Mouse (Mus musculus): ENCODE results near the gene Rpl3l. TPM values are rescaled to one million over a fixed set of nuclear protein-coding genes. Genes with fewer than 3 reads are reported as not detected.
A peak's percentile ranks its signal among the peaks of the same experiment; 100 is the strongest.

The Rpl3l gene
- polyA plus RNA-seq, 1 experiment from 2014 or later, result 0.10 TPM

DNA sequence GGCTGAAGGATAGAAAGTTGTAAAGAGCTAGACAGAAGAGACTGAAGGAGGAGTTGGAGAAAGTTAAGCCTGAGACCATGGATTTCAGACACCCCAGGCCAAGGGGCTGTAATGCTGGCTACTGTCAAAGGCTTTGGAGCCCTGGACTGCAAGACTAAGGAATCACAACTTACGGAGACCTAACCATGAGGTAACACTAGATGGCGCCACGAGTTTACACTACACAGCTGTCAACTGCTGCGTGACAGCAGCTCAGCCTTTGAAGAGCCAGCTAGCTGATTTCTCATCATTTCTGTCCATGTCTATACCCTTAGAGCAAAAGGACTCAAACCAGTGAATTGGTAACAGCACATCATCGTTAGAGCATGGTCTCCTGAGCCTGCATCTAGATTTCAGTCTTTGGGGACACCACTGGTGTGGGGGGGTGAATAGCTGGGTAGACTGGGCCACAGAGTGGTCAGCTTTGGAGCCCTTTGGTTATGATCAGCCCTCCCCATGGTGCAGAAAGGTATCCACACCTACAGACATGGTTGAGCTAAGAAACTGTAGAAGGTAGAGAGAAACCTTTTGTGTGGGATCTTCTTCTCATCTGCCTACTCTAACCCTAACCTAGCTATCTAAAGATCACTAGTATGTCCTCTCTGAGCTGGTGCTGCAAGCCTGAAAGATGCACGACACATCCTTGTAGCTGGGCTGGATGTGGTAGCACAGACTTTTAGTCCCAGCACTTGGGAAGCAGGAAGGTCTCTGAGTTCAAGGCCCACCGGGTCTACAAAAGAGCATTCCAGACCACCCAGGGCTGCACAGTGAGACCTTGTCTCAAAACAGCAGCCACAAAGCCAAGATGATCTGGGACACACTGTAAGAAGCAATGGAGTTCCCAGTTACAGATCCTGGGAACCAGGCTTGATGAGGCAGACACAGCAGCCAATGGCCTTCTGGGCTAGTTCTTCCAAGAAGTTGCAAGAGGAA is 18.2 kb downstream of the Rpl3l start:
- peak; percentile 88 for ATAC-seq (ENCODE audit: low FRiP score)
- WGBS, result 20% methylated on average over 7 of the region's 7 CpGs
- no peaks in the 10 kb centered on the region for H3K4me1 ChIP-seq
- H3K9ac ChIP-seq (replicated peaks), result 0 out of 2 replicates have a peak overlapping the region, but pooled peaks have one; percentile 14
- H3K9me3 ChIP-seq (replicated peaks), result no peaks in the 10 kb centered on the region
- H3K36me3 ChIP-seq, result peaks cover 7% of the 10 kb centered on the region; the same call in 1 of the 2 replicates
- H3K27me3 ChIP-seq (replicated peaks), result peaks cover 29% of the 10 kb centered on the region
- no peak overlapping the region for H3K4me2 ChIP-seq
- no peak overlapping the region for H3K27ac ChIP-seq (replicated peaks)
- no peak overlapping the region for H3K4me3 ChIP-seq (replicated peaks)

GRCm38 (mm10) chr17:24746986-24747385 is 19.4 kb downstream of the Rpl3l start:
- H3K4me2 ChIP-seq, result no peak overlapping the region
- H3K4me1 ChIP-seq, result no peaks in the 10 kb centered on the region
- H3K4me3 ChIP-seq (replicated peaks), result no peak overlapping the region
- H3K9ac ChIP-seq (replicated peaks), result no peak overlapping the region
- no peak overlapping the region for H3K27ac ChIP-seq (replicated peaks)
- no peak for ATAC-seq (ENCODE audit: low FRiP score)
- 43% methylated on average over 4 of the region's 4 CpGs for WGBS
- no peaks in the 10 kb centered on the region for H3K36me3 ChIP-seq
- no peaks in the 10 kb centered on the region for H3K9me3 ChIP-seq (replicated peaks)
- peaks cover 39% of the 10 kb centered on the region for H3K27me3 ChIP-seq (replicated peaks)

DNA sequence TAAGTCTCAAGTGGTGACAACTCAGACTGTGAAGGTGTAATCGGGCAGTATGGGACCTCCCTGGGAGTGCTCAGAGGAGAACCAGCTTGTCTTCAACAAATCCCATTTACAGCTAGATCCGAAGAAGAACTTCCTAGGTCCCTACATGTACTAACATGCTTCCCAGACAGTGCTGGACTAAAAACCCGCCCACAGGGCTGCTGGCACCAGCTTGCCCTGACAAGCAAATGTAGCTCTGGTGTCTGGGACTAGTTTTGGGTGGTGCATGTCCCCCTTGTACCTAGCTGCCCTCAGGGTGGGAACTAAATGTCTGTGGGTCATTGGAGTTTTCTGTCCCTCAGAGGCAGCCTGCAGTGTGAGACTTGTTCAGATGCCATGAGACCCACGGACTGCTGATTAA is 23.9 kb downstream of the Rpl3l start:
- Histone ChIP-seq H3K27me3 (replicated peaks) (peaks cover 81% of the 10 kb centered on the region), H3K27ac (replicated peaks) (no peak overlapping the region), H3K4me2 (no peak overlapping the region), H3K4me1 (peaks cover 14% of the 10 kb centered on the region), H3K4me3 (replicated peaks) (no peak overlapping the region), H3K9me3 (replicated peaks) (no peaks in the 10 kb centered on the region), H3K9ac (replicated peaks) (no peak overlapping the region), H3K36me3 (no peaks in the 10 kb centered on the region)
- 25% methylated on average over 4 of the region's 4 CpGs for WGBS
- ATAC-seq (ENCODE audit: low FRiP score), result no peak

DNA sequence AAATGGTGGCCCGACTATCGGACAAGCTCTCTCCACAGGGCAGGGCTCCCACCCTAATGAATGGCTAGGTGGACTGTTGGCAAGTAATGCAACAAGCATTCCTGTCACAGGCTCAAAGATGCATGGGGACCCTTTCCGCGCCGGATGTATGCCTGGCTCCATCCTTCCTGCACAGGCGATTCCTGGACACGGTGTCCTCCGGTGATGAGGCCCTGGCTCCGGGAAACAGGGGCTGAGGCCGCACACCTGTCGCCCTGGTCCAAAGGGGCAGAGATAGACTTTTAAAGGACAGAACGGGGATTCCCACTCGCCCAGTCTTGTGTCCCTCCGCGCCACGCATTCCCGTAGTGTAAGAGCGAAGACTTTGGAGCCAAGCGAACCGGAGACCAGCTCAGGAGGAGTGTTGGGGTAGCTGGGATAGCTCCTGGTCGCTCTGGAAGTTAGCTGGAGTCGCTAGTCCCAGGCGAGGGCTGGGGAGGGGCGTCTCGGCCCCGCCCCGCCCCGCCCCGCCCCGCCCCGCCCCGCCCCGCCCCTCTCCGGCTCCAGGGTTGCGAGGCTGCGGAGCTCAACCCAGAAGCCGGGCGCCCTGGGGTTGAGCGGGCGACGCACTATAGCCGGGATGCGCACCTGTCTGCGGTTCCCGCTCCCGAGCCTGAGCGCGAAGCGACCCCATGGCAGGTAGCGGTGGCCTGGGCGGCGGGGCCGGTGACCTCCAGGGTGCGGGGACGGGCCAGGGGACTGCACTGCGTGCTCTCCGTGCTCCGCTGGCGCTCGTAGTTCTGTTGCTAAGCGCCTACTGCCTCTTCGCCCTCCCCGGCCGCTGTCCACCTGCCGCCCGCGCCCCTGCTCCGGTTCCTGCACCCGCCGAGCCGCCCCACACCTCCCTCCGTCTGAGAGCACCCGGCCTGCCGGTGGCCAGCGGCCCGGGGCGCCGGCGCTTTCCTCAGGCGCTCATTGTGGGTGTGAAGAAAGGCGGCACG is 25.1 kb downstream of the Rpl3l start, which contains the start of gene Hs3st6:
Gene Hs3st6 (plus strand): TSS at position 574 of the 980 bp plus-strand sequence.
- ATAC-seq (ENCODE audit: low FRiP score), result no peak
- Histone ChIP-seq H3K27me3 (replicated peaks) (peaks cover 78% of the 10 kb centered on the region), H3K9me3 (replicated peaks) (no peaks in the 10 kb centered on the region), H3K27ac (replicated peaks) (no peak within 1 kb of the TSS), H3K9ac (replicated peaks) (peak within 1 kb of the TSS; percentile 30; the same call in 1 of the 2 replicates), H3K36me3 (no peaks in the 10 kb centered on the region), H3K4me1 (peaks cover 14% of the 10 kb centered on the region), H3K4me2 (peak within 1 kb of the TSS; percentile 91), H3K4me3 (replicated peaks) (peak within 1 kb of the TSS; percentile 42)
- WGBS, result 1% methylated on average over 48 of the region's 82 CpGs

GRCm38 (mm10) chr17:24757394-24757793 is 29.8 kb downstream of the Rpl3l start:
- Histone ChIP-seq H3K27me3 (replicated peaks) (peaks cover 44% of the 10 kb centered on the region), H3K4me2 (no peak overlapping the region), H3K4me1 (peaks cover 10% of the 10 kb centered on the region), H3K9ac (replicated peaks) (no peak overlapping the region), H3K4me3 (replicated peaks) (no peak overlapping the region), H3K9me3 (replicated peaks) (0 out of 2 replicates have a peak, but pooled peaks cover 5% of the 10 kb centered on the region), H3K27ac (replicated peaks) (no peak overlapping the region), H3K36me3 (no peaks in the 10 kb centered on the region)
- ATAC-seq (ENCODE audit: low FRiP score), result no peak
- WGBS, result 87% methylated on average over 1 of the region's 1 CpGs

- peaks cover 10% of the 10 kb centered on the region for H3K27me3 ChIP-seq (replicated peaks)
- no peak for ATAC-seq (ENCODE audit: low FRiP score)
- no peak overlapping the region for H3K4me3 ChIP-seq (replicated peaks)
- no peak overlapping the region for H3K27ac ChIP-seq (replicated peaks)
- no peak overlapping the region for H3K9ac ChIP-seq (replicated peaks)
- H3K36me3 ChIP-seq, result no peaks in the 10 kb centered on the region
- no peaks in the 10 kb centered on the region for H3K4me1 ChIP-seq
- H3K9me3 ChIP-seq (replicated peaks), result 0 out of 2 replicates have a peak, but pooled peaks cover 5% of the 10 kb centered on the region
- H3K4me2 ChIP-seq, result no peak overlapping the region
- WGBS, result 45% methylated on average over 5 of the region's 5 CpGs
These were observed 33.5 kb downstream of the Rpl3l start for GRCm38 (mm10) chr17:24761121-24761520.

GRCm38 (mm10) chr17:24765016-24765905 is 37.6 kb downstream of the Rpl3l start:
- Histone ChIP-seq H3K9me3 (replicated peaks) (0 out of 2 replicates have a peak, but pooled peaks cover 5% of the 10 kb centered on the region), H3K4me3 (replicated peaks) (no peak overlapping the region), H3K36me3 (no peaks in the 10 kb centered on the region), H3K27me3 (replicated peaks) (peaks cover 3% of the 10 kb centered on the region; the same call in 1 of the 2 replicates), H3K4me2 (no peak overlapping the region), H3K9ac (replicated peaks) (no peak overlapping the region), H3K4me1 (no peaks in the 10 kb centered on the region), H3K27ac (replicated peaks) (no peak overlapping the region)
- WGBS, result 66% methylated on average over 21 of the region's 22 CpGs
- ATAC-seq (ENCODE audit: low FRiP score), result no peak

DNA sequence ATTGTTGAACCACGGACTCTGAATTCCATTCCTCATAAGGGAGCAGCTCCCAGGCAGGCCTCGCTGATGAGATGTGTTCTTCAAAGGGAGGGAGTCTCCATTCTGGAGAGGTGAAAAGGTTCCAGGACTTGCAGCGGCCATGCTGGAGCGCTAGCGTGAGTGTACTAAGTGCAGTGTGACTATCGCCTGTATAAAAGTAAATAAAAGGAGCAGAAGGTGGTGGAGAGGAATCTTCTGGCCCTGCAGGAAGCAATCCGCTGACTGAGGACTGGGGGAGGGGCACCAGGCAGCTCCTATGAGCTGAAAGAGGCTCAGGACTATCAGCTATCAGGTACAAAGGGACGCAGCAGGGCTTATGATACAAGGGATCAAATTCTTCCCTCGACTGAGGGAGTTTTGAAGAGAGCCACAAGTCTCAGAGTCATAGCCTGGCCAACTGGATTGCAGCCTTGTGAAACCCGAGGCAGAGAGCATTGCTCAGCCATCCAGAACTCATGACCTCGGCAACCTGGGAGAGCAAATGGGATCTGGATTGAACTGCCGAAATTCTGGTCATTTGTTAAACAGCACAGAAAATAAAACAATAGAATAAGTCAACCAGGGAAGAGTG is 38.8 kb downstream of the Rpl3l start:
- H3K9ac ChIP-seq (replicated peaks), result no peak overlapping the region
- H3K27ac ChIP-seq (replicated peaks), result no peak overlapping the region
- H3K36me3 ChIP-seq, result no peaks in the 10 kb centered on the region
- WGBS, result 34% methylated on average over 12 of the region's 12 CpGs
- peaks cover 3% of the 10 kb centered on the region; the same call in 1 of the 2 replicates for H3K27me3 ChIP-seq (replicated peaks)
- H3K4me3 ChIP-seq (replicated peaks), result no peak overlapping the region
- no peaks in the 10 kb centered on the region for H3K9me3 ChIP-seq (replicated peaks)
- H3K4me2 ChIP-seq, result no peak overlapping the region
- H3K4me1 ChIP-seq, result no peaks in the 10 kb centered on the region
- no peak for ATAC-seq (ENCODE audit: low FRiP score)

GRCm38 (mm10) chr17:24769146-24769545 is 41.5 kb downstream of the Rpl3l start:
- no peak overlapping the region for H3K9ac ChIP-seq (replicated peaks)
- no peak overlapping the region for H3K27ac ChIP-seq (replicated peaks)
- H3K4me1 ChIP-seq, result no peaks in the 10 kb centered on the region
- no peak overlapping the region for H3K4me3 ChIP-seq (replicated peaks)
- WGBS, result 40% methylated on average over 3 of the region's 3 CpGs
- H3K4me2 ChIP-seq, result no peak overlapping the region
- no peak for ATAC-seq (ENCODE audit: low FRiP score)
- peaks cover 8% of the 10 kb centered on the region; the same call in 1 of the 2 replicates for H3K27me3 ChIP-seq (replicated peaks)
- H3K36me3 ChIP-seq, result no peaks in the 10 kb centered on the region
- H3K9me3 ChIP-seq (replicated peaks), result no peaks in the 10 kb centered on the region

DNA sequence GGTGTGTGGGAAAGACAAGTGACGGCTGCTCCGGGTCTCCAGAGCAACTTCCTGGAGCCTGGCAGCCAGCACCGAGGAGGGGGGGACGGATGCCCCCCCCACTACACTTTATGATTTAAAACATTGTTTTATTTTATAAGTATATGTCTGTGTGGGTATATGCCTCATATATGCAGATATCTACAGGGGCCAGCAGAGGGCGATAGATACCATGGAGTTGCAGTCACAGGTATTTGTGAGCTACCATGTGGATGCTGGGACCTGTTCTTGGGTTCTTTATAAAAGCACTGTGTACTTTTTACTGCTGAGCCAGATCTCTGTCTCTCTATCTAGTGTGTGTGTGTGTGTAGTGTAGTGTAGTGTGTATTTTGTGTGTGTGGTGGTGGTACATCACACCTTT is 45.6 kb downstream of the Rpl3l start:
- peaks cover 6% of the 10 kb centered on the region; the same call in 1 of the 2 replicates for H3K27me3 ChIP-seq (replicated peaks)
- H3K27ac ChIP-seq (replicated peaks), result no peak overlapping the region
- no peak overlapping the region for H3K4me2 ChIP-seq
- H3K4me3 ChIP-seq (replicated peaks), result no peak overlapping the region
- no peak overlapping the region for H3K9ac ChIP-seq (replicated peaks)
- WGBS, result 81% methylated on average over 5 of the region's 5 CpGs
- no peak for ATAC-seq (ENCODE audit: low FRiP score)
- H3K9me3 ChIP-seq (replicated peaks), result no peaks in the 10 kb centered on the region
- H3K36me3 ChIP-seq, result no peaks in the 10 kb centered on the region
- H3K4me1 ChIP-seq, result no peaks in the 10 kb centered on the region

Measured in neural tube, embryonic 15.5 days (tissue).